Mouse (Mus musculus) frontal cortex, postnatal 14 days (tissue): ENCODE results near the gene Arhgef1.

Source experiments
- DNase-seq, 2 experiments: peaks; one replicate each; pipeline ENCODE4 v3.0.0; 2022; ENCODE audit warnings: low spot score in 2 of 2

Gene Arhgef1

DNA sequence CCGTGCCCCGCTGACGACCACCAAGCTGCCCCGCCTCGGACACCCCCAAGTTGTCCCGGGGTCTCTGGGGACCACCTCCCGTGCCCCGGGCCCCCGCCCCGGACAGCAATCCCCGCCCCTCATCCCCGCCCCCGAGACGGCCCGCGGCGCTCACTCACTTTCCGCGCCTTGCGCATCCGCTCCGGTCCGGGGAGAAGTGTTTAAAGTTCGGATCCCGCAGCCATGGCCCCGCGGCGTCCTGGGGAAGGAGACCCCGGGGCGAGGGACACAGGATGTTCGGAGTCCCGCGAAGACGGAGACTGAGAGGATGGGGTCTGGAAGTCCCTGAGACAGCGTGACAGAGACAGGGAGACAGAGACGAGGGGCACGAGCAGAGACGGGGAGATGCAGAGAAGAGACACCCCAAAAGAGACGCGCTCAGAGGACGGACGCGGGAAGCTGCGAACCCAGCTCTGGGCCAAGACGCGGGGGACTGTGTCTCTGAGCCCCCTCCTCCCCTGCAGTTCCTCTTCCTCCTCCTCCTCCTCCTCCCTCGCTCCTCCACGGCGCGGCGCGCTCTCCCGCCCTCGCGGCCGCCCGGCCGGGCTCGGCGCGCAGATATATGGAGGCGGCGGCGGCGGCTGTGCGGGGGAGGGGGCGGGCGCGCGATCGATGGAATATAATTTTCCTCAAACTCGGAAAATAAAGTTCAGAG is 41.7 kb downstream of the Arhgef1 start, which contains the start of gene Gm4881:
Gene Gm4881 (minus strand): TSS at position 238 of the 694 bp plus-strand sequence.
- no peak for DNase-seq

DNA sequence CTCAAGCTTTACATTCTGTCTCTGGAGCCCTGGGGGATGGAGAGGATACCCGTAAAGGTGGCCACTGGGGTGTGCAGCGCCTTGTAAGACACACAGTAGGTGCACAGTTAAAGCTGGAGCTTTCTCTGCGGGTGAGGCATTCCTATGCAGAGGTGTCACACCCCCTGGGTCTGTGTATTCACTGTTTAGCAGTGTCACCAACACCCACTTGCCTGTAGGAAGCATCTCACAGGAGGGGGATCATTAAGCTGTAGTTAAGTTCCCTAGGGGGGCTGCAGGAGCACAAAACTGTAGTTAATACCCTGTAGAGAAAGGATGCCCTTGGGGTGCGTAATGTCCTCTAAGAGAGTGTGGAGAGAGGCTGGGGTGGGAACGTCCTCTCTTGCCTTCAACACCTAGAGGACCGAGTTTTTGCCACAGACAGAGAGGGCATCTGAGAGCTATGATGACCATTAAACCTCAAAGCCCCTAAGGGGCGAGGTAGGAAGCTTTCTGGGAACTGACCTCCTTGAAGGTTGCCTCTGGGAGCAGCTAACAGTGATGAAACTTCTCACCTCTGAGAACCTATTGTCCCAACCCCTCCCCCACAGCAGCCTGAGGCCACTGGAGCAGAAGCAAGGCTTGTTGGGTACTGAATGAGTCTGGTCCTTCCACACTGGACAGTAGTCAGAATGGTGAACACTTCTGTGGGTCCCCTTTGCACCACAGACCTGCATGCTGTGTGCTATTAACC is 44.8 kb downstream of the Arhgef1 start:
- DNase-seq, result no peak

DNA sequence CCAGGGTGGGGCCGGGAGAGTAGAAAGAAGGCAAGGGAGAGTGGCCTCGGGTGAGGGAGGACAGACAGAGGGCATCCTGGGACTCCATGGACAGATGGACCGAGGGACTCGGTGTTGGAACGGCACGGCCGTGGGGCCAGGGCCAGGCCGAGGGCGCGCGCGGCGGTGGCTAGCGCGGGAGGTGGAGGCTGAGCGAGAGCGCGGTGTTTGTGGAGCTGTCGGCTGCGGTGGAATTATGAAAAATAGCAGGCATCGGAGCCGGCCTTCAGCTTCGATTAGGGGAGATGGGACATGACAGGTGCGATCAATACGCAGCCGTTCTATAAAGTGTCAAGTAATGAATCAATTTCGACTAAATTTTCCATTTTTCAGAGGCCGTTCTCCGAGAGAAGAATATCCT is 46.1 kb downstream of the Arhgef1 start:
- no peak for DNase-seq

DNA sequence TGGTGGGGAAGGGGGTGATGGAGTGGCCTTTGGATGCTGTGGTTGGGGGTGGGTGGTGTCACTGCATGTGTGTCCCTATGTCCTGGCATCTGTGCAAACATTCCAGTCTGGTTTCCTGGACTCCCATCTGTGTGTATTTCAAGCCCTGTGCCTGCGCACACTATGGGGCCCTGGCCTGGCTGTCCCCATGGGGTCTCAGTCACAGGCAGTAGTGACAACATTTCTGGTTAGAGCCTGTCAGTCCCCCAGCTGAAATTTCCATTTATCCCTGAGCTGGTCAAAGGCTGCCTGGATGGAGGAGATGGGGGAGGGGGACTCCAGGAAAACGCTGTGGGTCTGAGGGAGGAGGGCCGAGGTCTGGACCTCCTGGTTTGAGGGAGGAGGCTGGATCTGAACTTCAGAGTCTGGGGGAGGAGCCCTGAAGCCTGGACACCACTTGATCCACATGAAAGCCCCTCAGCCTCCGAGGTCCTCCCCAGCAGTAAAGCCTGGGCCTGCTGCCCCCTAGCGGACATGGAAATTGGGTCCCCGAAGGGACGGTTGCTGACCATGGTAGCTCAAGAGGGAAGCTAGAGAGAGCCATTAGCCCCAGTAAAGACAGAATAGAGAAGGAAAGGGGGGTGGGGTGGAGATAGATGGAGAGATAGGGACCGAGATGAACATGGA is 47.4 kb downstream of the Arhgef1 start:
- DNase-seq, result peak in 1 of 2 experiments; percentile 47

DNA sequence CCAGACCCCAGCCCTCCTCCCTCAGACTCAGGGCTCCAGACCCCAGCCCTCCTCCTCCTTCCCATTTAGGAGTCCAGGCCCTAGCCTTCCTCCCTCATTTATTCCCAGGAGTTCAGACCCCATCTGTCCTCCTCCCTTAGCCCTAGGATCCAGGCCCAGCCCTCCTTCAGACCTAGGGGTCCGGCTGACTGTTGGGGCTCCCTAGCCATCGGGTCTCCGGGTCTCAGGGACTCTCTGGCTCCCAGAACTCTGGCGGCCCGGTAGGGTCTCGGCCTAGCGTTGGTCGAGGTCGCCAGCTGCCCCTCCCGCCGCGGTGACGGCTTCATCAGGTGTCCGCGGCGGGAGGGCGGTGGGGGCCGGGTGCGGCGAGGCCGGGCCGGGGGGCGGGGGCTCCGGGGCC is 51.3 kb downstream of the Arhgef1 start:
- DNase-seq, result no peak

DNA sequence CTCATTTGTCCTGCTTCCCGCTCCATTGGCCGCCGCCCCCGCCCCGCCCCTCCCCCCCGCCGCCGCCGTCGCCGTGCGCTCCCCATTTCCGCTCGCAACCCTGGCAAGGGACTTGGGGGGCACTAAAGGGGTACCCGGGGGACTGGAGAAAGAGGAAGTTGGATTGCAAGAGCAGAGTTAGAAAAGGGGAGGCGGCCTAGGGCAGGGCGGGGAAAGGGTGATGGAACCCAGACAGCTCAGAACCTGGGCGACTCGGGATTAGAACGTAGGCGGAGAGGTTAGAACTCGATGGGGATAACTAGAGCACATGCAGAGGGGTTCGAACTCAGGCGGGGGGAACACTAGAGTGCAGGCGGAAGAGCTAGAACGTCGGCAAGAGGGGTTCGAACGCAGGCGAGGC is 51.7 kb downstream of the Arhgef1 start:
- no peak for DNase-seq

DNA sequence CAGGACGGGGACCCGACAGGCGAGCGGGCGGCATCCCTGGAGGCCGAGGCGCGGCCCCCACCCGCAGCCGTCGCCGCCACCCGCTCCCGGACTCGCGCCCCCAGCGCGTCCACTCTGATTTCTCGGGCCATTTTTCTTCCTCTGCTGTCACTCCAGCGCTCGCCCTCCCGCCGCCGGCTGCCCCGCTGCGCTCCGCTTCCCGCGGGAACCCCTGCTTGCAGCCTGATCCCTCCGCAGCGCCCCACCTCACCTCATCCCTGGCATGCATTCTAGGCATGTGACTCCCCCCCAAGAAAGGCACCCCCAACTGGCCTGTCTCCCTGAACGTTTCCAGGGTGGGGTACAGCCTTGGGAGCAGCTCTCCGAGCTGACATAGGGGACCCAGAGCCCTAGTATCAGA is 52.5 kb downstream of the Arhgef1 start:
- no peak for DNase-seq

DNA sequence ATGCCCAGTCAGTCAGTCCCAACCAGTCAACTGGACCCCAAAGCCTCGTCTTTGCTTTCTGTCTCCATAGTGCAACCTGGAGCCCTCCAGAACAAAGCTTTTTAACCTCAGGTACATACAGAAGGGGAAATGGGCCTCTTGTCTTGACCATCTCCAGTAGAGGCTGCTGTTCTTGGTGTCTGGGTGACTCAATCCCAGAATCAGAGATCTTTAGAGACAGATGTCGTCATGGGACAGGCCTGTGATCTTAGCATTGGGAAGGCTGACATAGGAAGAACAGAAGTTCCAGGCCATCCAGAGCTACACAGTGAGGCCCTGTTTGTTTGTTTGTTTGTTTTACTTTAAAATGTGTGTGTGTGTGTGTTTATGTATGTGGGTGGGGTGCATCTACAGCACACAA is 61.6 kb downstream of the Arhgef1 start:
- DNase-seq, result no peak

DNA sequence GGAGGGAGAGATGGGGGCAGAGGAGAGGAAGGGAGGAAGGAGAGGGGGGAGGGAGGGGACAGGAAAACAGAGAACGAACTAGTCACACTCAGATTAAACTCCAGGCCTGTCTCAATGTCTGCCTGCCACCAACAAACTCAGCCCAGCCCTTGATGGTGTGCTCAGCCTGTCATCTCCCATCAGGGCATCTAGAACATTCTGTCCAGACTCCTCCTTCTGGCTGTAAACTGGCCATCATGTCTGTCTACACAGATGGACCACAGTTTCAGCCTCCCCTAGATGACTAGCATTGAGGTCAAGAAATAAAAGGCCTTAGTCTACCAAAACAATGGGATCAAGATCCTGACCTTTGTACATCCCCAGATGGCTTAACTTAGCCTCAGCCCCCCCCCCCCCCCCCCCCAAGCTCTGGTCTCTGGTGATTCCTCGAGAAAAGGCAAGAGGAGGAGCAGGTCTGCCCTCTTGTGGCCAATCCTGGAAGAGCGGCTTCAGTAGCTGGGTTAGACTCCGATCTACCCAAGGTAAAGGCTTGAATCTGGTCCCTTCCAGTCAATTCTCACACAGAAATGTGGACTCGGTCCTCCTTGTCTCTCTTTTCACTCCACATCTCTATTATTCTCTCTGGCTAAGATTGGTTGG is 62.3 kb downstream of the Arhgef1 start:
- DNase-seq, result peak in 1 of 2 experiments; percentile 84

DNA sequence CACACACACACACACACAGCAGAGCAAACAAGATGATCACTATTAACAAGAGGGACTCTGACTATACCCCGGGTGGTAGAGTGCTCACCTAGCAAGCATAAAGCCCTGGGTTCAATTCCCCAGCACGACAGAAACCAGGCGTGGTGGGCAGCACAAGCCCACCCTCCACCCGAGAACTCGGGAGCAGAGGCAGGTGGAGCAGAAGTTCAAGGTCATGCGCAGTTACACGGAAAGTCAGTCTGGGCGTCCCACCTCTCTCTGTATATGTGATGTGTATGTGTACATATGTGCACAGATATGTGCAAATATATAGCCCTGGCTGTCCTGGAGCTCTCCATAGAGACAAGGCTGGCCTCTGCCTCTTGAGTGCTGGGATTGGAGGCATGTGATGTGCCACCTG is 65.3 kb downstream of the Arhgef1 start:
- DNase-seq, result no peak

DNA sequence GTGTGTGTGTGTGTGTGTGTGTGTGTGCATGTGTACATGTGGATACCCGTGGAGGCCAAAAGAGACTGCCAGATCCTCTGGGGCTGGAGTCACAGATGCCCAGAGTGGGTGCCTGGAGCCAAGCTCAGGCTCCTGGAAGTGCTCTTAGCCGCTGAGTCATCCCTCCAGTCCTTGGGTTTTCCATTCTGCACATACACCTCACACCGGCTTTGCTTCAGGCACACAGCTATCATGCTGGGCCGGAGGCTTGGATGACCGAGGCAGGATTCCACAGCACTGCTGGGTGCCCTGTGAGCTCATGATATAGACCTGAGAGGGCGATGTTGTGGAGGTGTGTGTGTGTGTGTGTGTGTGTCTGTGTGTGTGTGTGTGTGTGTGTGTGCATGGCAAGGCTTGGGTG is 65.8 kb downstream of the Arhgef1 start:
- DNase-seq, result no peak

DNA sequence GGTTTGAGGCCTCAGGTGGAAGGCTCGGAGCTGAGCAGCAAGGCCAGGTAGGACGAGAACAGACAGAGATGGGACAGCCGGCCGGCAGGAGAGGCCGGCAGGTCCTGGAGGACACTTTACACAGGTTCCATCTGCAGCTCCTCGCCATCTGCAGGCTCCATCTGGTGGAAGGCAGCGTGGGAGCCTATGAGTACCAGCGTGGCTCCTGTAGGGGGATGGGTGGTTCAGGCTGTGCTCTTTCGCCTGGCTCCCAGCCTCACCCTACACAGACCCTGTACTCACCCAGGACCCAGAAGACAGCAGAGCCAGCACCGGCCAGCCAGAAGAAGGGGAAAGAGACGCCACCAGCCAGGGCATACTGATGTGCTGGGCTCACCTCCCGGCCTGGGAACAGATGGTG is 67.1 kb downstream of the Arhgef1 start:
- DNase-seq, result no peak

DNA sequence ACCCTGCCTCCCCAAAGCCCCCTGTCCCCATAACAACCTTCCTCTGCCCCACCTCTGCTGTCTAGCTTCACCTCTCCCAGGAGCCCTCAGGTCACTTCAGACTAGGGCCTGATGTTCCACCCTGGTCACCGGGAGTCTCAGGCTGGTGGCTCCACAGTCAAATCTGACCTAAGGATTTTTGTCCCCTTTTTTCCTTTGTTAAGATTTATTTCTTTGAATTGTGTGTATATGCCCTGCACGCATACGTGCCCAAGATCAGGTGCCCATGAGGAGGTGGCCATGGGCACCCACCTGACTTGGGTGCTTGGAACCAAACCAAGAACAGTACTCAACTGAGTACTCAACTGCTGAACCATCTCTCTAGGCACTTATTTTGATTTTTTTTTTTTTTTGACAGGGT is 67.6 kb downstream of the Arhgef1 start:
- DNase-seq, result no peak

DNA sequence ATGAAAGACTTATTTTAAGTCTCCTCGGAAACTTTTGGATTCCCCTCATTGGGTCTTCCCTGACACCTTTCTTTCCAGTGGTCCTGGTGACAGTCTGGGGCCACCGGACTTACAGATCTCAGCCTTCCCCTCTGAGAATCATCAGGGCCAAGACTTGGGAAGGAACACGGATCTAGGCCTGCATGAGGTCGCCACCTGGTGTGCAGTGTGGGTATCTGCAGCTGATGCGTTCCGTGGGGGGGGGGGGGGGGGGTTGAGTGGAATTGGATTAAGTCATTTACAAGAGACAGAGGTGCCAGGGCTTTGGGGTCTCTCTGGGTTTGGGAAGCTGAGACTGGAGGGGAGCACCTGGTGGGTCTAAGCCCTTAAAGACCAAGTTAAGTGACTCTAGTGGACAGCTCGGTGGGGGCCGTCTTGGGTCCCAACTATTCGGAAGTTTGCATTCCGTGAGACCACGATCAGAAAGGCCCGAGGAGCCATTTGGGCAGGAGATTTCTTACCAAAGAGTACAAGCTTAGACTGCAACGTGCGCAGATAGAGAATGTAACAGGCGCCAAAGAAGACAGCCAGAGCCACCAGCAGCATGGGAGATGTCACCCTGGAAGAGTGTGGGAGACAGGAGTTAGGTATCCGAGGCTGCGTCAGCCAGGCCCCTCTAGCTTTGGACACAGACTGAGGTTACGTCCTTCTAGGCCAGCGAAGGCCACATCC is 68.7 kb downstream of the Arhgef1 start:
- no peak for DNase-seq

DNA sequence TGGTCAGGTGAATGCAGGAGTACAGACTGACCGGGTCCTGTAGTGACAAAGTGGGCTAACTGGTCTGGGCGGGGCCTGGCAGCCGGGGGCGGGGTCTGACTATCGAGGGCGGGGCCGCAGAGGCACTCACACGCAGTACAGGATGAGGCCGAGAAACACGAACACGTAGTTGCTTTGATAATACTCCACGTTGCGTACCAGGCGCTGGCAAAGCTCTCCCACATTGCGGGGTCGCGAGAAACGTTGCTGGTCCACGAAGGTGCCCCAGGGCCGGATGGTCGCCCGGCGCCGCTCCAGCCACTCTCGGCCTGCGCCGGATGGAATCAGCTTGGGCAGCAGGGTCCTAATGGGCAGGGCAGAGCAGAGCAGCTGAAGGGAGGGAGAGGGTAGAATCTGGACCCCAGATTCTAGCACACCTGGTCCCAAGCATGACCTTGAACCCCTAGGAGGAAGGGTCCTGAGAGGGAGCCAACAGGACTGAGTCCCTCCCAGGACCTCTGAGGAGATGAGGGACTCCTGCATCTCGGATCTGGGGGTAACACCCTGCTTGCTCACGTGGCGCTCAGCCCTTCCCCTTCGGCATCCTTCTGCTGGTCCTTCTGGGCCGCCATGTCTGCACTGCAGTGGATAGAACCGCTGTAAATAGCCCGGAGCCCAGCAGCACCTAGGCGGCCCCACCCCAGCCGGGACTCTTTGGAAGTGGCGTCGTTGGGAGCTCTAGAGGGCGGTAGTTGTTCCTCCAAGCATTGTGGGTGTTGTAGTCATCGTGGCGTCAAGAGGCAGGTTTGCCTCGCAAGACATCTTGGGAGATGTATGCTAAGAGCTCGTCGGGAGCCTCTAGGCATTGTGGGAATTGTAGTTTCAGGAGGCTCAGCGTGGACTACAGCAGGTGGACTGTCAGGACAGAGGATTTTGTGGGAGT is 69.5 kb downstream of the Arhgef1 start, which contains the start of gene Rabac1:
Gene Rabac1 (minus strand): TSS at position 783 of the 922 bp plus-strand sequence.
- DNase-seq, result peak; percentile 88 to 92

DNA sequence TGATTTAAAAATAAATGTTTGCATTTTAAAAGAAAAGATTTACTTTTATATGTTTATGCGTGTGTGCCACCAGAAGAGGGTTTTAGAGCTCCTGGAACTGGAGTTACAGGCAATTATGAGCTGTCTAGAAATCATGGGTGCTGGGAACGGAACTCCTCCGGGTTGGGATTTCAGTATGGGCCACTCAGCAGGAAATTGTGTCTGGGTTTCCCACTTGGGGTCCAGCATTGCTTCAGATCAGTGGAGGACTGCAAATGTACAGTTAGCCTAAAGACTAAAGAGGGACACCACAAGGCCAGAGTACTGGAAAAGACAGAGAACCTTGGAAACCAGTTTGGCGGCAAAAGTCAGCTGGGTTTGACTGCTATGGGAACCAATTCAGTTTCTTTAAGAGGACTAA is 70.5 kb downstream of the Arhgef1 start:
- DNase-seq, result no peak

DNA sequence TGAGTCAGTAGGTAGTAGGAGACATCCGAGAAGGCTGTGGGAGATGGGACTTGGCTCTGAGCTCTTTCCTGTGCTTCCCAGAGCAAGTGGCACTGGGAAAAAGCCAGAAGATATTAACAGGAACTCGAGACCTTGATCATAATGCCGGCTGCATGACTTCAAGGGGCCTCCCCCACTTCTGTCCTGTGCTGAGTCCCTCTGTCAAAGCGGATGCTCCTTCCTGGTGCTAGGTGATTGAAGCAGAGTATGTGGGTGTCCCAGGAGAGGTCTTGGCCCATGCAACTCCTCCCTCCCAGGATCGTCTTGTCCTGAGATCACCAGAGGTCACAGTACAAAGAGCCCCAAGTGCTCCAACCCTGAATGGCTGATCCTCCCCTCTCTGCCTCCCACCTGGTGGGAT is 71.2 kb downstream of the Arhgef1 start:
- no peak for DNase-seq

DNA sequence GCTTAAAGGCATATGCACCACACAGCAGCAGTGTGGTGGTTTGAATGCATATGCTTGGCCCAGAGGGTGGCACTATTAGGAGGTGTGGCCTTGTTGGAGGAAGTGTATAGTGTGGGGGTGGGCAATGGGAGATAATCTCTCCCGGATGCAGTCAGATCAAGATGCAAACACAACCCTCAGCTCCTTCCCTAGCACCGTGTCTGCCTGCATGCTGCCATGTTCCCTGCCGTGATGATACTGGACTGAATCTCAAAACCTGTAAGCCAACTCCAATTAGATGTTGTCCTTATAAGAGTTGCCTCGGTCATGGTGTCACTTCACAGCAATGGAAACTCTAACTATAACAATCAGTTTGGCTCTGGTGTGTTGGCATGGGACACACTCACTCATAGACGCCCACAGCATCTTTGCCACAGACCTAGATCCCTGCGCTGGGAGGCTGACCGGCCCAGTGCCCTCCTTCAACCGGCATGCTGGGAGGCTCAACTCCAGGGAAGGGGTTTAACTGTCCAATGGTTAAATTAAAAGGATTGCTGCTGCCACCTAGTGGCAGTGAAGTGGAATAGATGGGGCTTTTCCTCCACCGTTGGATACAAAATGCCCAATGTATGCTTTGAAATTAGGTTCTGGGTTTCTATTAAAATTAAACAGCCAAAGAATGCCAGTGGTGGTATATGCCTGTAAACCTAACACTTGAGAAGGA is 72.3 kb downstream of the Arhgef1 start:
- DNase-seq, result no peak
